Mouse (Mus musculus): ENCODE measurements around the gene Tbc1d8. TPM values are rescaled to one million over a fixed set of nuclear protein-coding genes. Genes with fewer than 3 reads are reported as not detected.

The Tbc1d8 gene
- total RNA-seq, 2 experiments from 2014 or later: 8.3 to 9.7 TPM

DNA sequence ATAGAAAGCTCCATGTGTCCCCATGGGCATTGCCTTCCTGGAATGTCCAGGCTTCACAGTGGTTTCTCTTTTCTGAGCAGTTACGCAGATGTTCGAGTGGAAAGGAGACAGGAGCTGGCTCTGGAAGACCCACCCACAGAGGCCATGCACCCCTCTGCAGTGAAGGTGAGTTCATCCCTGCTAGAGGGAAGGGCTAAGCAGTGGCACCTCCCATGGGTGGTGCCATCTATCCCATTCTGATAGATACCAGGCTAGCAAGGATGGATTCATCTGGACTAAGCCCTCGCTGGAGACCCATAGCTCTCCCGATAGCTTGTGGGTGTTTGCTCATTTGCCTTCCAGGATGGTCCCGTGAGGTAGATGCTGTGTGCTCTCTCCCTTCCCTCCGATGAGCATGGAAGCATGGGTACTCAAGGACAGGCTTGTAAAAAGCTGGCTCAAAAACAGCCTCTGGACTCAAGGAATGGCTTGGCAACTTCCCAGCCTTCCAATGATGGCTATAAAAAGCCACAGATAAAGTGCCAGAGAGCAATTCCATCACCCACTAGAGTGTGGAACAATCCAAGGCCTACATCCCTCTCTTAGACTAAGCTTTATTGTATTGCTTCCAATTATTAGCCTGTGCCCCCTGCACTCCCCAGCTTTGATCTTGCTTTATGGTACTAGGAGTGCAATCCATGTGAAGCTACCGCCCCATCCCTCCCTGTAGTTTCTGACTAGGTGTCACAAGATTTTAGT lies 147.5 kb downstream of the Tbc1d8 start:
- intact Hi-C loops (cut with DNase I): no loop called here
- no peak for DNase-seq
- Histone ChIP-seq H3K27ac (0 out of 2 replicates have a peak overlapping the region, but pooled peaks have one; percentile 10), H3K4me3 (no peak overlapping the region)
- TF ChIP-seq CTCF (IDR thresholded peaks at IDR 0.05): no peak

- intact Hi-C loops (cut with DNase I): no loop called here
- no peak for TF ChIP-seq CTCF (IDR thresholded peaks at IDR 0.05)
- no peak overlapping the region for H3K4me3 ChIP-seq
- H3K27ac ChIP-seq: peak overlapping the region; percentile 31; the same call in 1 of the 2 replicates
- peak; percentile 23 for DNase-seq
These were observed 151.0 kb downstream of the Tbc1d8 start for GRCm38 (mm10) chr1:39327546-39327945.

- peak overlapping the region; percentile 55 for H3K27ac ChIP-seq
- TF ChIP-seq CTCF (IDR thresholded peaks at IDR 0.05): no peak
- intact Hi-C loops (cut with DNase I): no loop called here
- no peak overlapping the region for H3K4me3 ChIP-seq
- DNase-seq: no peak
These were observed 153.3 kb downstream of the Tbc1d8 start for GRCm38 (mm10) chr1:39325228-39325627.

DNA sequence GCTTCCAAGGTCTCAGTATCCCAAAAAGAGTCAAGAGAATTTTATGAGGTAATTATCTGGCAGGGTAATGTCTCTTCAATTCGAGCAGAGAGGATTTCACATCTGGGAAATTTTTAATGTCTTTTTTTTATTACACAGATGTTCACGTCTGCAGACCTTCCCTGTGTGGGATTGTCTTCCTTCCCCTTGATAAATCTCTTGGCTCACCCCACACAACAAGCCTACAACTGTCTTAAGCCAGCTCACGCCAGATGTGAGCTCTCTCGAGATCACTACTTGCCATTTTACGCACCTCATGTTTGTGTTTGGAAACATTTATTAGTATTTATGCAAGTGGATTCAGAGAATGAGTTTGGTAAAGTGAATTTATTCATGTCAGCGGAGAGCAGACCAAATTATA lies 156.6 kb downstream of the Tbc1d8 start:
- no peak overlapping the region for H3K27ac ChIP-seq
- peak; percentile 39 for DNase-seq
- intact Hi-C loops (cut with DNase I): no loop called here
- no peak for TF ChIP-seq CTCF (IDR thresholded peaks at IDR 0.05)
- H3K4me3 ChIP-seq: no peak overlapping the region

Other genes with a start within 250 kb of the Tbc1d8 start
- 100 to 1,000 TPM; 512 to 578 TPM for gene Rpl31, start 110.9 kb downstream of the Tbc1d8 start, total RNA-seq (2021)
- 10 to 100 TPM; 18.3 to 18.8 TPM for gene Cnot11, start 56.2 kb upstream of the Tbc1d8 start, total RNA-seq (2021)
- gene Rnf149, start 98.7 kb upstream of the Tbc1d8 start, total RNA-seq (2021): 1 to 10 TPM; 6.9 to 8.3 TPM
- under 1 TPM in 1 of 2 experiments, not detected in 1; 0.08 TPM for gene Creg2, start 172.7 kb upstream of the Tbc1d8 start, total RNA-seq (2021)
- gene Rfx8, start 242.2 kb upstream of the Tbc1d8 start, total RNA-seq (2021): not detected